Comparison of ENCODE assay signal across 7 mouse cellular contexts in the genomic region with DNA sequence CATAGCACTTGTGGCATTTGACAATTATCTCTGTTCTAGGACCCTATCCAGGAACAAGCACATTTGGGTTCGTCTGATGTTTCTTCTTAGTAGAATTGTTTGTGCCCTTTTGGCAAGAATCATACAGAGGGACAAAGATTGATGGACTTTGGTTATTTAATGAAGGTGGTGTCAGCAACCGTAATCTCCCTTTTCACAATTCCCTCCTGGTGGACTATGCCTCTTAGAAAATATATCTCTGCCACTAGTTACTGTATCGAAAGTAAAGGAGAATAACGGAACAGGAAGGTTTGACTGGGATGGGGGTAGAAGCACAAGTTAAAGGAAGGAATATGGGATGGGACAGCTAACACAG. TPM values are rescaled to one million over a fixed set of nuclear protein-coding genes. Genes with fewer than 3 reads are reported as not detected.
DNase-seq lines count a peak whose midpoint lies in the region; ATAC-seq and TF ChIP-seq lines count a peak whose summit lies in the region.

A gene (minus strand): TSS at position 22 of the 355 bp plus-strand sequence.

- H3K9ac ChIP-seq in lung, embryonic 14.5 days: peak within 1 kb of the TSS; percentile 62
- H3K9ac ChIP-seq in embryonic facial prominence, embryonic 12.5 days: peak within 1 kb of the TSS; percentile 47
- H3K9ac ChIP-seq in hindbrain, embryonic 11.5 days (ENCODE audit: low read depth, low read length): peak within 1 kb of the TSS; percentile 49
- H3K9ac ChIP-seq in liver, embryonic 16.5 days (ENCODE audit: low read depth, low read length): peak within 1 kb of the TSS; percentile 32

- H3K4me1 ChIP-seq in lung, embryonic 14.5 days (ENCODE audit: insufficient read depth): 0 out of 2 replicates have a peak, but pooled peaks cover 5% of the 10 kb centered on the region
- H3K4me1 ChIP-seq in embryonic facial prominence, embryonic 12.5 days: no peaks in the 10 kb centered on the region; the same call in 1 of the 2 replicates
- H3K4me1 ChIP-seq in hindbrain, embryonic 11.5 days (replicated peaks; ENCODE audit: control insufficient read depth, insufficient read depth, low read length): no peaks in the 10 kb centered on the region
- no peaks in the 10 kb centered on the region for H3K4me1 ChIP-seq in liver, embryonic 16.5 days (ENCODE audit: control insufficient read depth, low read depth, low read length)

- no peaks in the 10 kb centered on the region for H3K27me3 ChIP-seq in lung, embryonic 14.5 days (ENCODE audit: insufficient read depth, low read length)
- H3K27me3 ChIP-seq in embryonic facial prominence, embryonic 12.5 days: no peaks in the 10 kb centered on the region
- no peaks in the 10 kb centered on the region for H3K27me3 ChIP-seq in hindbrain, embryonic 11.5 days (ENCODE audit: control insufficient read depth, insufficient read depth, low read length)
- peaks cover 10% of the 10 kb centered on the region for H3K27me3 ChIP-seq in liver, embryonic 16.5 days (ENCODE audit: control insufficient read depth, insufficient read depth, low read depth, low read length)

- TF ChIP-seq CTCF in lung, embryonic 14.5 days (IDR thresholded peaks at IDR 0.05; ENCODE audit: low read depth): no peak

- 32% methylated on average over 4 of the region's 4 CpGs for WGBS in lung, embryonic 14.5 days
- WGBS in embryonic facial prominence, embryonic 12.5 days: 61% methylated on average over 4 of the region's 4 CpGs
- 61% methylated on average over 4 of the region's 4 CpGs for WGBS in hindbrain, embryonic 11.5 days
- 38% methylated on average over 4 of the region's 4 CpGs for WGBS in liver, embryonic 16.5 days (ENCODE audit: insufficient replicate concordance)

- DNase-seq in lung, embryonic 14.5 days: no peak
- no peak for DNase-seq in lung, adult 18-20 months
- DNase-seq in hindbrain, embryonic 11.5 days (ENCODE audit: low spot score): no peak
- no peak for DNase-seq in right cerebral cortex, postnatal 4 days
- no peak for DNase-seq in cerebellum, adult 9-11 months

- H3K4me2 ChIP-seq in lung, embryonic 14.5 days: peak within 1 kb of the TSS; percentile 96
- H3K4me2 ChIP-seq in embryonic facial prominence, embryonic 12.5 days (replicated peaks): peak within 1 kb of the TSS; percentile 75
- peak within 1 kb of the TSS; percentile 84 for H3K4me2 ChIP-seq in hindbrain, embryonic 11.5 days (replicated peaks; ENCODE audit: low read depth, low read length)
- peak within 1 kb of the TSS; percentile 43 for H3K4me2 ChIP-seq in liver, embryonic 16.5 days (ENCODE audit: low read depth, low read length)

- H3K4me3 ChIP-seq in lung, embryonic 14.5 days (ENCODE audit: low read depth, low read length): peak within 1 kb of the TSS; percentile 49
- peak within 1 kb of the TSS; percentile 47 for H3K4me3 ChIP-seq in embryonic facial prominence, embryonic 12.5 days
- H3K4me3 ChIP-seq in hindbrain, embryonic 11.5 days (ENCODE audit: low read depth, low read length): peak within 1 kb of the TSS; percentile 36
- peak within 1 kb of the TSS; percentile 54 for H3K4me3 ChIP-seq in liver, embryonic 16.5 days (ENCODE audit: low read depth, low read length)

- ATAC-seq in lung, embryonic 14.5 days (ENCODE audit: insufficient read depth): no peak
- no peak for ATAC-seq in embryonic facial prominence, embryonic 12.5 days (ENCODE audit: insufficient number of reproducible peaks, insufficient read depth, low FRiP score, low TSS enrichment)
- no peak for ATAC-seq in hindbrain, embryonic 11.5 days (ENCODE audit: low FRiP score)
- peak; percentile 37; the same call in 1 of the 2 replicates for ATAC-seq in liver, embryonic 16.5 days (ENCODE audit: low read depth)

- H3K9me3 ChIP-seq in lung, embryonic 14.5 days (ENCODE audit: low read depth, low read length): no peaks in the 10 kb centered on the region
- no peaks in the 10 kb centered on the region for H3K9me3 ChIP-seq in embryonic facial prominence, embryonic 12.5 days
- H3K9me3 ChIP-seq in hindbrain, embryonic 11.5 days (ENCODE audit: control insufficient read depth, low read length): no peaks in the 10 kb centered on the region
- H3K9me3 ChIP-seq in liver, embryonic 16.5 days (replicated peaks; ENCODE audit: control insufficient read depth, low read length): no peaks in the 10 kb centered on the region

- no peaks in the 10 kb centered on the region for H3K36me3 ChIP-seq in lung, embryonic 14.5 days (ENCODE audit: insufficient read depth)
- H3K36me3 ChIP-seq in embryonic facial prominence, embryonic 12.5 days: no peaks in the 10 kb centered on the region
- H3K36me3 ChIP-seq in hindbrain, embryonic 11.5 days (ENCODE audit: control insufficient read depth, insufficient read depth, low read length): no peaks in the 10 kb centered on the region
- no peaks in the 10 kb centered on the region for H3K36me3 ChIP-seq in liver, embryonic 16.5 days (ENCODE audit: control insufficient read depth, insufficient read depth)

- peak within 1 kb of the TSS; percentile 50; the same call in 1 of the 2 replicates for H3K27ac ChIP-seq in lung, embryonic 14.5 days (ENCODE audit: low read depth)
- no peak within 1 kb of the TSS; the same call in 1 of the 2 replicates for H3K27ac ChIP-seq in embryonic facial prominence, embryonic 12.5 days
- no peak within 1 kb of the TSS for H3K27ac ChIP-seq in hindbrain, embryonic 11.5 days (ENCODE audit: low read depth, low read length)
- peak within 1 kb of the TSS; percentile 81 for H3K27ac ChIP-seq in liver, embryonic 16.5 days (ENCODE audit: low read length)

RNA-seq across cellular contexts. Expression of the gene that starts here (rescaled TPM):
- 43.2 and 47.7 TPM in 2 replicates for polyA plus RNA-seq in lung, embryonic 14.5 days (2014; fragmentation: Nextera tagmentation; extraction: Ambion mirVana)
- 34.2 and 37.9 TPM in 2 replicates for polyA plus RNA-seq in embryonic facial prominence, embryonic 12.5 days (2016; fragmentation: Nextera tagmentation; extraction: Ambion mirVana)
- polyA plus RNA-seq in hindbrain, embryonic 11.5 days (2014; fragmentation: Nextera tagmentation; extraction: Ambion mirVana): 20.0 and 21.2 TPM in 2 replicates
- polyA plus RNA-seq in liver, embryonic 16.5 days (2015; fragmentation: Nextera tagmentation; extraction: Ambion mirVana): 98.2 and 101 TPM in 2 replicates

Comparison
In these comparisons a context has a peak if more than half of its experiments do, and no peak if none do; other contexts are left out.
1. H3K27ac ChIP-seq: peak in lung, embryonic 14.5 days (single experiment) and liver, embryonic 16.5 days (single experiment); none in embryonic facial prominence, embryonic 12.5 days (single experiment) and hindbrain, embryonic 11.5 days (single experiment).
2. H3K4me2 ChIP-seq: peak in every context shown above with its lines; median percentile 96 in lung, embryonic 14.5 days; 84 in hindbrain, embryonic 11.5 days; 75 in embryonic facial prominence, embryonic 12.5 days; 43 in liver, embryonic 16.5 days.
3. Peak in every context shown above with its lines, with median percentiles within 50 percentile points of each other: H3K4me3 ChIP-seq and H3K9ac ChIP-seq.